Mouse (Mus musculus) CD8-positive naive resting alpha-beta T cell, adult 57 days (primary cell): ENCODE results near the gene Figla. TPM values are rescaled to one million over a fixed set of nuclear protein-coding genes. Genes with fewer than 3 reads are reported as not detected.

Source experiments
- total RNA-seq: library from RNA; stranded (reverse); gene quantifications from one replicate; pipeline ENCODE4 v1.2.4, GENCODE M21; 2023

The Figla gene
- total RNA-seq, result not detected

GRCm38 (mm10) chr6:86015871-86016270 is at the start of gene Figla:
Gene Figla (plus strand): TSS chr6:86016171.

DNA sequence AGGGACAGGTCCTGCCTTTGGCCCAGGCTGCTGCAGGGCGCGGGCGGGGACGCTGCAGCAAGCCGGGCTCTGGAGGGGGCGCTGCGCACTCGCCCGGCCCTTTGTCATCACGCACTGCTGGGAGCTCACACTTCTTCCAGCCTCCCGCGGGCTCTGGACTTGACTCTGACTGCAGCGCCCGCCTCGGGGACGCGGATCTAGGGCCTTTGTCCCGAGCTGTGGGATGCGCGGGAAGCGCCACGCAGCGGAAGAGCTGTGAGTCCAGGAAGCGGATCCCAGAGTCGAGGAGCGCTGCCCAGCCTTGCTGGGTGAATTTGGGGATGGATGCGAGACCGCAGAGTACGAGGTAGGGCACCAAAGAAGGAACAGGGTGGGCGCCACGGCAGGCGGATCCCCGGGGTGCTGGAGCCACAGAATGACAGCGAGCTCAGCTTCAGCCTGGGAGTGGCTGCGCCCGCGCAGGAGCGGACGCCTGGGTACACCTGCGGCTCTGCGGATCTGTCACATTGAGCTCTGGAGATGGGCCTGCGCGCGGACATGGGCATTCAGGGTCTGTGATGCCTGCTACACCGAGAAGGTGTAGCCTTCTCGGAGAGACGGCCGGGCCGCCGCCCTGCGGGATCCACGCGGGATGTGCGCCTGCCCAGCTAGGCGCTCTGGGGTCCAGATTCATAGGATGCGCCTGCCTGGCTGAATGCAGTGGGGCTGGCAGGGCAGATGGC is 12.8 kb downstream of the Figla start, which contains the start of gene Add2:
Gene Add2, plus strand, starts transcription at position 81 of the 722 bp plus-strand sequence.

Other genes starting within 250 kb of the Figla start
- not detected for gene Nat8f6, start 195.2 kb upstream of the Figla start, total RNA-seq
- gene Nat8f5, start 195.2 kb upstream of the Figla start, total RNA-seq, result not detected
- gene Nat8, start 184.1 kb upstream of the Figla start, total RNA-seq, result not detected
- gene Nat8f2, start 147.0 kb upstream of the Figla start, total RNA-seq, result 0.70 TPM
- gene Nat8f4, start 111.3 kb upstream of the Figla start, total RNA-seq, result 2.5 TPM
- gene Tprkb, start 104.3 kb upstream of the Figla start, total RNA-seq, result 22.4 TPM
- 4.9 TPM for gene Nat8f1, start 100.5 kb upstream of the Figla start, total RNA-seq
- gene Dusp11, start 54.5 kb upstream of the Figla start, total RNA-seq, result 239 TPM
- 3.2 TPM for gene Add2, start 12.5 kb downstream of the Figla start, total RNA-seq
- not detected for gene Tgfa, start 179.1 kb downstream of the Figla start, total RNA-seq